In the genomic region with DNA sequence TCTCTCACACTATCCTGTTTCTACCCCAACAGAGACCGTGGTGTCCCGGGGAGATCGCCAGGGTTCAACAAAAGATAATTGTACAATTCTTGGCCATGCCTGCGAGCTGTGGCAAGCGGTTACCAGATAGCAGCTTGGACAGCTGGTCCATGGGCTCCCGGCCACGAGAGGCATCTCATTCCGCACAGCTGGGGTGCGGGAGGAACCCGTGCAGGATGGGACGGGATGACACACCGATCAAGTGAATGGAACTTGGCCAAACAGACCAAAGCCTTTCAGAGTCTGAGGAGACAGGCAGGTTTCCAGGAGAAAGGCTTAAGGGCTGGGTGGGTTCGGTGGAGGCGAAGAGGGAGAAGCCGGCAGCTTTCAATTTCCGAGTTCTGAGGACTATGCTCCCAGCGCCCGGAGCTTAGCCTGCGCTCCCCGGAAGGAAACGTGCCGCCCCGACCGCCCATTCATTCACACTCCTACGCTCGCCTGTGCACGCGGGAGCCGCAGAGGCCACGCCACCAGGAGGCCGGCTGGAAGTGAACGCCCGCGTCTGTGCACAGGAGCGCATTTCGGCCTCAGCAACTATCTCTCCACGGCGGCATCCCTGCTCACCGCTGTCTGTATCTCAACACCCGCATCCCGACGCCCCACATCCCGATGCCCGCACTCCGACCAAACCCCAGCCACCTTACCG, we compare ENCODE assay signal across 8 mouse cellular contexts. TPM values are rescaled to one million over a fixed set of nuclear protein-coding genes. Genes with fewer than 3 reads are reported as not detected.
DNase-seq lines count a peak whose midpoint lies in the region; ATAC-seq lines count a peak whose summit lies in the region.

No protein-coding gene starts in this region.

- ATAC-seq in embryonic facial prominence, embryonic 11.5 days (replicated peaks; ENCODE audit: insufficient number of reproducible peaks, low FRiP score, low TSS enrichment, low read depth), result peak; percentile 33

- H3K4me1 ChIP-seq in embryonic facial prominence, embryonic 11.5 days (ENCODE audit: control insufficient read depth, insufficient read depth, low read length), result no peaks in the 10 kb centered on the region

- peak; percentile 97 for DNase-seq in heart, adult 11 months
- no peak for DNase-seq in heart, postnatal 25 days (ENCODE audit: low spot score)
- DNase-seq in embryonic facial prominence, embryonic 11.5 days (ENCODE audit: low spot score), result peak; percentile 56
- DNase-seq in heart, adult 18-20 months, result peak; percentile 74 to 77
- DNase-seq in kidney, adult 18-20 months, result peak; percentile 57
- DNase-seq in left cerebral cortex, postnatal 4 days, result peak; percentile 88
- DNase-seq in mesoderm, embryonic 11.5 days (ENCODE audit: low read depth, low spot score), result peak; percentile 68
- peak; percentile 58 for DNase-seq in right cerebral cortex, postnatal 25 days

- H3K4me2 ChIP-seq in embryonic facial prominence, embryonic 11.5 days (ENCODE audit: low read depth, low read length), result peak overlapping the region; percentile 91

- WGBS in embryonic facial prominence, embryonic 11.5 days, result under 1% methylated on average over 46 of the region's 46 CpGs

- H3K27ac ChIP-seq in embryonic facial prominence, embryonic 11.5 days (replicated peaks; ENCODE audit: low read depth, low read length), result peak overlapping the region; percentile 47

- H3K36me3 ChIP-seq in embryonic facial prominence, embryonic 11.5 days (replicated peaks; ENCODE audit: control insufficient read depth, insufficient read depth, low read depth, low read length), result no peaks in the 10 kb centered on the region

- no peaks in the 10 kb centered on the region for H3K27me3 ChIP-seq in embryonic facial prominence, embryonic 11.5 days (ENCODE audit: control insufficient read depth, insufficient read depth, low read length)

- H3K9me3 ChIP-seq in embryonic facial prominence, embryonic 11.5 days (replicated peaks; ENCODE audit: control insufficient read depth, low read length), result no peaks in the 10 kb centered on the region

- peak overlapping the region; percentile 72 for H3K9ac ChIP-seq in embryonic facial prominence, embryonic 11.5 days (replicated peaks; ENCODE audit: low read length)

- intact Hi-C loops in heart, postnatal 25 days (cut with DNase I), result loop anchor here (5.0 kb wide), 1 partner anchor 58 kb away; the partner anchor contains the start of gene Cep78
- intact Hi-C loops in left cerebral cortex, postnatal 4 days (cut with DNase I), result no loop called here

- H3K4me3 ChIP-seq in embryonic facial prominence, embryonic 11.5 days (ENCODE audit: low read depth, low read length), result peak overlapping the region; percentile 73

RNA-seq across cellular contexts. Expression of gene Psat1, which starts 22.8 kb away (rescaled TPM):
- total RNA-seq in heart, postnatal 25 days (2021), result 1 to 10 TPM; 3.0 to 3.4 TPM
- polyA plus RNA-seq in embryonic facial prominence, embryonic 11.5 days (2014; fragmentation: Nextera tagmentation; extraction: Ambion mirVana), result 96.1 and 106 TPM in 2 replicates
- total RNA-seq in heart, adult 18-20 months (2021), result 1 to 10 TPM; 3.7 to 4.2 TPM
- 10 to 100 TPM; 59.7 to 65.9 TPM for total RNA-seq in left cerebral cortex, postnatal 4 days (2021)

Comparison
In these comparisons a context has a peak if more than half of its experiments do, and no peak if none do; other contexts are left out.
1. RNA of gene Psat1, which starts 22.8 kb away (total RNA-seq): 59.7 to 65.9 TPM in left cerebral cortex, postnatal 4 days; 3.7 to 4.2 TPM in heart, adult 18-20 months and 3.0 to 3.4 TPM in heart, postnatal 25 days; every median in the first group is over 10 times any median in the second.